Mouse (Mus musculus) monocyte, adult 5-6 weeks (primary cell): ENCODE measurements around the gene Inhbe. TPM values are rescaled to one million over a fixed set of nuclear protein-coding genes. Genes with fewer than 3 reads are reported as not detected.

Experiments used
- ATAC-seq: fragments of 153-309, 156-312 bp; replicated peaks from 2 replicates; pipeline ENCODE4 v1.8.0; 2017; ENCODE audit warnings: mild to moderate bottlenecking; ENCODE audit not compliant: low TSS enrichment, insufficient number of reproducible peaks, severe bottlenecking, poor library complexity, low FRiP score
- total RNA-seq: library from RNA; stranded (forward); fragments of 200-1000, 200-491, 200-594 nt; gene quantifications from 3 replicates; pipeline ENCODE4 v1.2.3, GENCODE M21; 2017

The Inhbe gene
- total RNA-seq, 1 experiment from 2014 or later, result not detected

DNA sequence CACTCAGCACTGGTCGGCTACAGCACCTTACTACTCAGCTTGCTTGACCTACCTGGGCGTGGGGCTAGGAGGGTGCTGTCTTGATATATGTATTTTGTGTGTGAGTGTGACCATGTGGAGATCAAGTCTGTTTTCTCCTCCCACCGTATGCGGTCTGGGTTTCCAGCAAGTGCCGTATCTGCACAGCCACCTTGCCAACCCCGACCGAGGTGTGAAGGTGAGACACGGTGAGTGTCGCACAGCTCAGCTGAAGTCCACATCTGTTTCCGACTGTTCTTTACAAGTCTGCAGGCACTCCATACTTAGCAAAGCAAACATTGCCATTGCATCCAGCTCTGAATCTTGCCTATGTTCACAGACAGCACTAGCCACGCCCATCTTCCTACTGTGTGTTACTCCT lies 51.1 kb downstream of the Inhbe start:
- ATAC-seq, result no peak

DNA sequence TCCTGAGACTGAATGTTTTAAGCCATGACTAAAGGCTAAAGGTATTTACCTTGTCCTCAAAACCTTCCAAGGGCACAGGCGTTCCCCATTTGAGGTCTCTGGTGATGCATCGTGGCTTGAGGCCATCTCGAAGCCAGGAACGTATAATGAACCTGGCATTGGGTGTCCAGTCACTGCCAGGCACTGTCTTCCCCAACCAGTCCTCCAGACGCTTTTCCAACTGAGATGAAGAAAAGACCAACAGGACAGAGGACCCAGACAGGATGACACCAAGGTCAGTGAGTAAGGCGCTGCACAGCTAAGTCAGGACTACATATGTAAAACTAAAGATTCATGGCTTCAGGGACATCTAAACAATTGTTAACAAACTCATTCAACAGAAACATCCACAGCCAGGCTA lies 53.9 kb downstream of the Inhbe start:
- ATAC-seq, result no peak

Other genes starting within 250 kb of the Inhbe start
- gene Os9, start 233.3 kb downstream of the Inhbe start, total RNA-seq, result 253 to 285 TPM (median 262 TPM) in 3 replicates
- gene B4galnt1, start 189.2 kb downstream of the Inhbe start, total RNA-seq, result 166 to 275 TPM (median 211 TPM) in 3 replicates
- 3.2 to 4.2 TPM (median 3.5 TPM) in 3 replicates for gene Slc26a10, start 173.8 kb downstream of the Inhbe start, total RNA-seq
- 1.9 TPM in 1 of 3 replicates, not detected in the others for gene Arhgef25, start 164.3 kb downstream of the Inhbe start, total RNA-seq
- 3.8 to 17.3 TPM (median 8.8 TPM) in 3 replicates for gene Dtx3, start 158.7 kb downstream of the Inhbe start, total RNA-seq
- 15.7 to 32.0 TPM (median 21.5 TPM) in 3 replicates for gene Pip4k2c, start 142.8 kb downstream of the Inhbe start, total RNA-seq
- gene Kif5a, start 91.1 kb downstream of the Inhbe start, total RNA-seq, result 0.19 to 0.48 TPM in 2 of 3 replicates, not detected in the other
- gene Dctn2, start 88.0 kb downstream of the Inhbe start, total RNA-seq, result 89.0 to 104 TPM (median 92.1 TPM) in 3 replicates
- 4.2 to 15.5 TPM (median 12.1 TPM) in 3 replicates for gene Mbd6, start 65.4 kb downstream of the Inhbe start, total RNA-seq
- 56.6 to 72.2 TPM (median 64.5 TPM) in 3 replicates for gene Mars, start 42.6 kb downstream of the Inhbe start, total RNA-seq
- gene Arhgap9, start 32.4 kb downstream of the Inhbe start, total RNA-seq, result 101 to 125 TPM (median 109 TPM) in 3 replicates
- gene Gli1, start 12.4 kb downstream of the Inhbe start, total RNA-seq, result not detected in 3 replicates
- not detected in 3 replicates for gene Inhbc, start 16.0 kb upstream of the Inhbe start, total RNA-seq
- 32.1 to 81.2 TPM (median 33.7 TPM) in 3 replicates for gene R3hdm2, start 25.9 kb upstream of the Inhbe start, total RNA-seq
- 0.32 to 9.8 TPM (median 1.4 TPM) in 3 replicates for gene Stac3, start 147.3 kb upstream of the Inhbe start, total RNA-seq
- not detected in 3 replicates for gene Ndufa4l2, start 160.6 kb upstream of the Inhbe start, total RNA-seq
- gene Shmt2, start 168.0 kb upstream of the Inhbe start, total RNA-seq, result 7.9 to 28.8 TPM (median 11.5 TPM) in 3 replicates
- not detected in 3 replicates for gene Nxph4, start 180.1 kb upstream of the Inhbe start, total RNA-seq